Mouse (Mus musculus): Measurements from ENCODE around the gene Pcbp3.

DNA sequence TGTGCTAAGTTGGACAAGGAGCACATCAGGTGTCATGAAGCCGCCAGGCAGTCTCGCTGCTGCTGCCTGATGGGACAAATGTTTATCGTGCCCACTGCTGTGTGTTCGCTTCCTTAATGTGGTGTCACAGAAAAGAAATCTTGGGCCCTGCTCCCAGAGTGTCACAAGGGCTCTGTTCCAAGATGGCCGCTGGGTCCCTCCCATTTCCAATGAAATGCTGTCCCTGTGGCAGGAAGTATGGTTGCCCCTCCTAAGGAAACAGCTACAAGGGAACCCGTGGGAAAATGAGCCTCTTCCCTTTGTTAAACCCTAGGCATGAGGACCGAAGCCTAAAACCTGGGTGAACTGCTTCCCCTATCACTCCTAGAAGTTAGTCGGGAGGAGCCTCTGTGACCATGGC lies 146.9 kb downstream of the Pcbp3 start:
- TF ChIP-seq GATA1 (IDR thresholded peaks at IDR 0.05; ENCODE audit: borderline replicate concordance, low read length) (no peak), FLI1 (IDR thresholded peaks at IDR 0.05; ENCODE audit: low read length) (no peak)
